Mouse (Mus musculus): ENCODE data around the gene Mill1.

The Mill1 gene

GRCm38 (mm10) chr7:18245047-18245446 lies at the start of gene Mill1:
Gene Mill1 (plus strand): TSS chr7:18245347.
- TF ChIP-seq GATA4 (IDR thresholded peaks at IDR 0.05; ENCODE audit: insufficient replicate concordance, low read length) = no peak

- TF ChIP-seq GATA4 (IDR thresholded peaks at IDR 0.05; ENCODE audit: insufficient replicate concordance, low read length) = peak; percentile 74; the same call in 1 of the 2 replicates
Measured at GRCm38 (mm10) chr7:18210938-18211337, 34.2 kb upstream of the Mill1 start.

GRCm38 (mm10) chr7:18214699-18215098 lies 30.4 kb upstream of the Mill1 start:
- no peak for TF ChIP-seq GATA4 (IDR thresholded peaks at IDR 0.05; ENCODE audit: insufficient replicate concordance, low read length)

- no peak for TF ChIP-seq GATA4 (IDR thresholded peaks at IDR 0.05; ENCODE audit: insufficient replicate concordance, low read length)
Measured at GRCm38 (mm10) chr7:18238561-18238960, 6.6 kb upstream of the Mill1 start.

- no peak for TF ChIP-seq GATA4 (IDR thresholded peaks at IDR 0.05; ENCODE audit: insufficient replicate concordance, low read length)
Measured at GRCm38 (mm10) chr7:18241217-18241616, 3.9 kb upstream of the Mill1 start.

- TF ChIP-seq GATA4 (IDR thresholded peaks at IDR 0.05; ENCODE audit: insufficient replicate concordance, low read length) = no peak
Measured at GRCm38 (mm10) chr7:18260219-18260618, 15.1 kb downstream of the Mill1 start.

GRCm38 (mm10) chr7:18265089-18265488 lies 19.9 kb downstream of the Mill1 start:
- TF ChIP-seq GATA4 (IDR thresholded peaks at IDR 0.05; ENCODE audit: insufficient replicate concordance, low read length) = no peak
